Mouse (Mus musculus): Measurements from ENCODE around the gene Peg12. TPM values are rescaled to one million over a fixed set of nuclear protein-coding genes. Genes with fewer than 3 reads are reported as not detected.

Gene Peg12
- polyA plus RNA-seq (2015; fragmentation: Nextera tagmentation; extraction: Ambion mirVana), result 26.2 and 27.1 TPM in 2 replicates

GRCm38 (mm10) chr7:62463878-62464755 is at the start of gene Peg12:
Gene Peg12 (minus strand): TSS chr7:62464510.
- no peaks in the 10 kb centered on the region for H3K36me3 ChIP-seq
- H3K4me1 ChIP-seq, result 0 out of 2 replicates have a peak, but pooled peaks cover 4% of the 10 kb centered on the region
- peak within 1 kb of the TSS; percentile 88 for H3K27ac ChIP-seq
- H3K9ac ChIP-seq, result peak within 1 kb of the TSS; percentile 65
- H3K4me2 ChIP-seq, result peak within 1 kb of the TSS; percentile 57
- H3K27me3 ChIP-seq, result no peaks in the 10 kb centered on the region
- H3K4me3 ChIP-seq, result peak within 1 kb of the TSS; percentile 57
- peak; percentile 78 for ATAC-seq (ENCODE audit: insufficient number of reproducible peaks, low FRiP score, low TSS enrichment, low read depth)
- no peaks in the 10 kb centered on the region for H3K9me3 ChIP-seq
- 15% methylated on average over 79 of the region's 82 CpGs for WGBS

- H3K27ac ChIP-seq, result no peak overlapping the region
- H3K4me1 ChIP-seq, result no peaks in the 10 kb centered on the region
- 24% methylated on average over 2 of the region's 2 CpGs for WGBS
- no peak overlapping the region for H3K4me2 ChIP-seq
- H3K9me3 ChIP-seq, result no peaks in the 10 kb centered on the region; the same call in 1 of the 2 replicates
- ATAC-seq (ENCODE audit: insufficient number of reproducible peaks, low FRiP score, low TSS enrichment, low read depth), result no peak
- no peaks in the 10 kb centered on the region for H3K36me3 ChIP-seq
- no peak overlapping the region for H3K9ac ChIP-seq
- no peaks in the 10 kb centered on the region for H3K27me3 ChIP-seq
- no peak overlapping the region for H3K4me3 ChIP-seq
These were observed 21.8 kb upstream of the Peg12 start for GRCm38 (mm10) chr7:62486139-62486538.

- H3K9ac ChIP-seq, result peak overlapping the region; percentile 65
- H3K27ac ChIP-seq, result peak overlapping the region; percentile 88
- peak overlapping the region; percentile 57 for H3K4me3 ChIP-seq
- WGBS, result 20% methylated on average over 54 of the region's 55 CpGs
- H3K4me2 ChIP-seq, result peak overlapping the region; percentile 57
- H3K36me3 ChIP-seq, result no peaks in the 10 kb centered on the region
- no peak for ATAC-seq (ENCODE audit: insufficient number of reproducible peaks, low FRiP score, low TSS enrichment, low read depth)
- H3K9me3 ChIP-seq, result no peaks in the 10 kb centered on the region
- H3K4me1 ChIP-seq, result 0 out of 2 replicates have a peak, but pooled peaks cover 4% of the 10 kb centered on the region
- H3K27me3 ChIP-seq, result no peaks in the 10 kb centered on the region
These were observed 1.1 kb downstream of the Peg12 start for GRCm38 (mm10) chr7:62463007-62463877.

GRCm38 (mm10) chr7:62462229-62463006 is 1.9 kb downstream of the Peg12 start:
- Histone ChIP-seq H3K27me3 (no peaks in the 10 kb centered on the region), H3K4me2 (peak overlapping the region; percentile 57), H3K9me3 (no peaks in the 10 kb centered on the region), H3K9ac (no peak overlapping the region), H3K4me1 (0 out of 2 replicates have a peak, but pooled peaks cover 4% of the 10 kb centered on the region), H3K4me3 (peak overlapping the region; percentile 57), H3K36me3 (no peaks in the 10 kb centered on the region), H3K27ac (peak overlapping the region; percentile 27; the same call in 1 of the 2 replicates)
- WGBS, result 27% methylated on average over 13 of the region's 13 CpGs
- ATAC-seq (ENCODE audit: insufficient number of reproducible peaks, low FRiP score, low TSS enrichment, low read depth), result no peak

- no peaks in the 10 kb centered on the region for H3K36me3 ChIP-seq
- H3K27ac ChIP-seq, result no peak overlapping the region
- no peak overlapping the region for H3K4me2 ChIP-seq
- no peak overlapping the region for H3K9ac ChIP-seq
- 26% methylated on average over 2 of the region's 2 CpGs for WGBS
- no peaks in the 10 kb centered on the region for H3K4me1 ChIP-seq
- H3K9me3 ChIP-seq, result no peaks in the 10 kb centered on the region
- H3K4me3 ChIP-seq, result no peak overlapping the region
- no peaks in the 10 kb centered on the region for H3K27me3 ChIP-seq
- no peak for ATAC-seq (ENCODE audit: insufficient number of reproducible peaks, low FRiP score, low TSS enrichment, low read depth)
These were observed 12.0 kb downstream of the Peg12 start for GRCm38 (mm10) chr7:62452353-62452752.

- Histone ChIP-seq H3K4me1 (no peaks in the 10 kb centered on the region), H3K27ac (no peak overlapping the region), H3K9me3 (0 out of 2 replicates have a peak, but pooled peaks cover 4% of the 10 kb centered on the region), H3K27me3 (no peaks in the 10 kb centered on the region), H3K36me3 (no peaks in the 10 kb centered on the region), H3K4me3 (no peak overlapping the region), H3K9ac (no peak overlapping the region), H3K4me2 (no peak overlapping the region)
- ATAC-seq (ENCODE audit: insufficient number of reproducible peaks, low FRiP score, low TSS enrichment, low read depth), result no peak
These were observed 18.7 kb downstream of the Peg12 start for GRCm38 (mm10) chr7:62445431-62446165.

- Histone ChIP-seq H3K4me1 (no peaks in the 10 kb centered on the region), H3K9ac (no peak overlapping the region), H3K36me3 (no peaks in the 10 kb centered on the region), H3K4me3 (no peak overlapping the region), H3K9me3 (no peaks in the 10 kb centered on the region), H3K27me3 (no peaks in the 10 kb centered on the region), H3K4me2 (no peak overlapping the region), H3K27ac (no peak overlapping the region)
- WGBS, result 39% methylated on average over 2 of the region's 2 CpGs
- ATAC-seq (ENCODE audit: insufficient number of reproducible peaks, low FRiP score, low TSS enrichment, low read depth), result no peak
These were observed 27.9 kb downstream of the Peg12 start for GRCm38 (mm10) chr7:62436394-62436793.

- 32% methylated on average over 3 of the region's 3 CpGs for WGBS
- Histone ChIP-seq H3K9me3 (no peaks in the 10 kb centered on the region), H3K27ac (no peak overlapping the region), H3K4me3 (no peak overlapping the region), H3K27me3 (no peaks in the 10 kb centered on the region), H3K4me1 (no peaks in the 10 kb centered on the region), H3K9ac (no peak overlapping the region), H3K36me3 (no peaks in the 10 kb centered on the region), H3K4me2 (no peak overlapping the region)
- ATAC-seq (ENCODE audit: insufficient number of reproducible peaks, low FRiP score, low TSS enrichment, low read depth), result no peak
These were observed 31.1 kb downstream of the Peg12 start for GRCm38 (mm10) chr7:62433243-62433642.

GRCm38 (mm10) chr7:62428337-62428736 is 36.0 kb downstream of the Peg12 start:
- Histone ChIP-seq H3K4me1 (no peaks in the 10 kb centered on the region), H3K4me2 (no peak overlapping the region), H3K27me3 (no peaks in the 10 kb centered on the region), H3K36me3 (no peaks in the 10 kb centered on the region), H3K9me3 (no peaks in the 10 kb centered on the region), H3K4me3 (no peak overlapping the region), H3K27ac (no peak overlapping the region), H3K9ac (no peak overlapping the region)
- no peak for ATAC-seq (ENCODE audit: insufficient number of reproducible peaks, low FRiP score, low TSS enrichment, low read depth)
- 23% methylated on average over 8 of the region's 8 CpGs for WGBS

GRCm38 (mm10) chr7:62423210-62423609 is 41.1 kb downstream of the Peg12 start:
- Histone ChIP-seq H3K4me3 (no peak overlapping the region), H3K27me3 (no peaks in the 10 kb centered on the region), H3K36me3 (no peaks in the 10 kb centered on the region), H3K4me2 (no peak overlapping the region), H3K9ac (no peak overlapping the region), H3K4me1 (peaks cover 11% of the 10 kb centered on the region), H3K27ac (no peak overlapping the region), H3K9me3 (0 out of 2 replicates have a peak, but pooled peaks cover 6% of the 10 kb centered on the region)
- no peak for ATAC-seq (ENCODE audit: insufficient number of reproducible peaks, low FRiP score, low TSS enrichment, low read depth)
- 59% methylated on average over 4 of the region's 4 CpGs for WGBS

- WGBS, result 69% methylated on average over 6 of the region's 6 CpGs
- H3K9ac ChIP-seq, result no peak overlapping the region
- H3K36me3 ChIP-seq, result no peaks in the 10 kb centered on the region
- no peak for ATAC-seq (ENCODE audit: insufficient number of reproducible peaks, low FRiP score, low TSS enrichment, low read depth)
- H3K4me3 ChIP-seq, result peak overlapping the region; percentile 66; the same call in 1 of the 2 replicates
- peaks cover 12% of the 10 kb centered on the region for H3K4me1 ChIP-seq
- no peaks in the 10 kb centered on the region for H3K27me3 ChIP-seq
- no peak overlapping the region for H3K27ac ChIP-seq
- 0 out of 2 replicates have a peak, but pooled peaks cover 6% of the 10 kb centered on the region for H3K9me3 ChIP-seq
- 0 out of 2 replicates have a peak overlapping the region, but pooled peaks have one; percentile 30 for H3K4me2 ChIP-seq
These were observed 43.7 kb downstream of the Peg12 start for GRCm38 (mm10) chr7:62420566-62420965.

Data from limb, embryonic 15.5 days (tissue).